Mouse (Mus musculus): ENCODE results near the gene Efcab12.

The Efcab12 gene

DNA sequence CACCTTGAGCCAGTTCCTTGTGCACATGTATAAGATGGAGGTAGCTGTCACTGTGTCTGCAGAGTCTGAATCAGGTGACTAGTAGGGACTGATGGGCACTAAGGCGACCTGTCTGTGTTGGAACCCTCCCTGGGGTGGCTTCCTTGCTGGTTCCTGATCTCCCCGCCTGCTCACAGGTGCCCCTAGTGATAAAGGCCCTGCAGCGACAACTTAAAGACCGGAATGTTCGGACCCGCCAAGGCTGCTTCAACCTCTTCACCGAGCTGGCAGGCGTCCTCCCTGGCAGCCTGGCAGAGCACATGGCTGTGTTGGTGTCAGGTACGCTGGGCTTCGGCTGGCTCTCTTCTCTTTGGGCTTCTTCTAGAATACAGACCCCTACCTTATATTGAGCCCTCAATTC lies 47.2 kb downstream of the Efcab12 start:
- no peak for DNase-seq

DNA sequence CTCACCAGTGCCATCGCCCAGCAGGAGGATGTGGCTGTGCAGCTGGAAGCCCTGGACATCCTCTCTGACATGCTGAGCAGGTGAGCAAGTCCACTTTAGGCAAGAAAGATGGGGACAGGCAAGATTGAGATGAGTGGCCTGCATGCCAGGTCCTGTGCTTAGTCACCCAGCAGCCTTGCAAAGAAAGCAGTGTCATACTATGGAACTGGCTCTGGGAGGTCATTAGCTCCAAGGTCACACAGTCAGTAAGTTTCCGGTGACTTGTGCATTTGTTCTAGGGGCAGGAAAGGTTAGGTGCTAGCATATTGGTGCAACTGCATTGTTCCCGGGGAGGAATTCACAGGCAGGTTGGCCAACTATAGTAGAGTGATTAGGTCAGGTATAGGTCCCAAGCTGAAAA lies 55.4 kb downstream of the Efcab12 start:
- no peak for DNase-seq

DNA sequence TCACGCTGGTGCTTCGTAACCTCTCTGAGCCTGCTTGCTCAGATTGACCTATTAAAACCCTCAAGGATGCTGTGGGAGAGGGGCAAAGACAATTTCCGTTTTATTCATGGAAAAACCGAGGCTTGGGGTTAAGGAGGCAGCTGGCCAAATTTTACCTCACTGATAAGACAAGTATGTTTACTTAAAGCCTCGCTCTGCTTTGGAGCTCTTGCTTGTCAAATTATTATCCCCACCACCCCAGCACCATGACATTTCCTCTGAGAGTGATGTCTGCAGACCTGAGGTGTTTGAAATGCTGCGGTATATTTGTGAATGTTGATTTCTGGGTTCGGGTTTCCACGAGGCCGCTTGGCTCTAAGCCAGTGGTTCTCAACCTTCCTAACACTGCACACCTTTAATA lies 61.8 kb downstream of the Efcab12 start:
- no peak for DNase-seq

DNA sequence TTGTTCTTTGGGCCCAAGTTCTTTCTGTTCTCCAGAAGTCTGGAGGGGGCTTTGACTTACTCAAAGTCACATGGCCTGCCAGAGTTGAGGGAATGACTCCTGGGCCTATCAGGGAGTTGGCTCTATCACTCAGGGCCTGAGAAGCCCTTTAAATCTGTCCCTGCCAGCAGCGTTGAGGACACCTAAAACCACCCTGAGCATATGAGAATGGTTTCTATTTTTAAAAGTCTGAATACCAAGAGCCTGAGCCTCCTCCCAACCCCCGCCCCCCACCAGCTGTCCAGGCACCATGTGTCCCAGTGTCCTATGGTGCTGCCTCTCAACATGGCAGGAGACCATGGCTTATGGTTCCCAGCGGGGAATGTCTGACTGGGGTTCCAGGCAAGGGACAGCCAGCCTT lies 62.4 kb downstream of the Efcab12 start:
- no peak for DNase-seq

DNA sequence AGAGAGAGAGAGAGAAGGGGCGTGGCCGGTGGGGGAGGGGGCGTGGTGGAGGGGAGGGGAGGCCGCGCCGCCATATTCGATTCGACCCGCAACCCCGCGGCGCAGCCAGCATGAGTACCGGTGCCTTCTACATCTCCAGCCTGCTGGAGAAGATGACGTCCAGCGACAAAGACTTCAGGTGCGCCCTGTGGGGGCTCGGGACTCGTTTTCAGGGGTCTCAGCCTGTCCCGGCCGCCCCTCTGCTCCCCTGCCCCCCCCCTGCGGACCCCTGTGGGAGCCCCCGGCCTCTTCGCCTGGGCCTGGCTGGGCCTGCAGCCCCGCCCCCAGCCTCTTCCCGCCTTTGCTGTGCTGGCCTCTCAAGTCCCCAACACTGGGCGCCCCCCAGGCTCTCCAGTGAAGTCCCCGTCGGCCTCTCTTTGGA lies 63.7 kb downstream of the Efcab12 start, which contains the start of gene Cand2:
TSS of gene Cand2 (plus strand) at position 38 of the 421 bp plus-strand sequence.
- DNase-seq, result peak; percentile 74

DNA sequence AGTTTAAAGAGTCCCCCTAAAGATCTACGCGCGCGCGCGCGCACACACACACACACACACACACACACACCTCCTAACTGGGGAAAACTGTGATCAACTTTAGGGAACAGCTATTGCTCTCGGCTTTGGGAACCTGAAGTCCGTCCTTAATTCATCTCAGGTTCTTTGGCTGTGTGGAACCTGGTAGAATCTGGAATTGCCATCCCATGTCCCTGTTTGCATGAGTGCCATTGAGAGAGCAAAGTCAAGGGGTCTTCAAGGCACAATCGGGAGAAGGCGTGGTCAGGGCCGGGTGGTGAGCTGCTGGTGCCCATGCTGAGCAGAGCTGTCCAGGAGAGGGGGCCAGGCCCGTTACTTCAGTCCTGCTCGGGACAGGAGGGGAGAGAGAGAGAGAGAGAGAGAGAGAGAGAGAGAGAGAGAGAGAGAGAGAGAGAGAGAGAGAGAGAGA lies 64.2 kb downstream of the Efcab12 start:
- DNase-seq, result peak; percentile 59

DNA sequence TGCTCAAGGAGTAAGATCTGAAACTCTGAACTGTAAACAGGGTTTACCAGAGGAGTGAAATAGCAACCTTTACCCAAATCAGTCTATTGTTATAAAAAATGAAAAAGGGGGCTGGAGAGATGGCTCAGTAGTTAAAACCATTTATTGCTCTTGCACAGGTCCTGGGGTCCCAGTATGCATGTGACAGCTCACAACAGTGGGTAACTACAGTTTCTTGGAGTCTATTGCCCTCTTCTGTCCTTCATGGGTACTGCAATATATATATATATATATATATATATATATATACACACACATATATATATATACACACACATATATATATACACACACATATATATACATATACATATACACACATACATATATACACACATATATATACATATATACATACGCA lies 65.6 kb downstream of the Efcab12 start:
- DNase-seq, result no peak

DNA sequence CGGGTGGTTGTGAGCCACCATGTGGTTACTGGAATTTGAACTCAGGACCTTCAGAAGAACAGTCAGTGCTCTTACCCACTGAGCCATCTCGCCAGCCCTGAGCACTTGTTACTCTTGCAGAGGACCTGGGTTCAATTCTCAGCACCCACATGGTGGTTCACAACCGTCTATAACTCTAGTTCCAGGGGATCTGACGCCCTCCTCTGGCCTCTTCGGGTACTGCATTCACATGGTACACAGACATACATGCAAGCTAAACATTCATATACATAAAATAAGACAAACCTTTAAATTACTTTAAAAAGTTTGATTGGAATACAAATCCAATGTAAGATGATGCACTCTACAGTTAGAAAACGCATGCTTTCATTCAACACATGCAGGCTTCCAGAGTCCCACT lies 66.0 kb downstream of the Efcab12 start:
- no peak for DNase-seq

DNA sequence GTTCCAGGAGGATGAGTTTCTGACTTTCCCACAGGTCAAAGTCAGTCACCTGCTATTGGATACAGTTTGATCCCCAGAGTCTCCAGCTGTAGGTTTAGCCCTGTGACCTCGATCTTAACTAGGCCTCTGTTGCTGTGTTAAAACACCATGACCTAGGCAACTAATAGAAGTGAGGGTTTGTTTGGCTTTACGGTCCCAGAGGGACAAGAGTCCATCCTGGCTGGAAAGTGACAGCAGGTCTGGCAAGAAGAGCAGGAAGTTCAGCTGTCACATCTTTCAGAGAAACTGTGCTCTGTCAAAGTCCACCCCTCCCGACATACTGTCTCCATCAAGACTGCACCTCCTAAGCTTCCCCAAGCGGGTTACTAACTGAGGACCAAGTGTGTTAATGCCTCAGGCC lies 67.4 kb downstream of the Efcab12 start:
- DNase-seq, result no peak

DNA sequence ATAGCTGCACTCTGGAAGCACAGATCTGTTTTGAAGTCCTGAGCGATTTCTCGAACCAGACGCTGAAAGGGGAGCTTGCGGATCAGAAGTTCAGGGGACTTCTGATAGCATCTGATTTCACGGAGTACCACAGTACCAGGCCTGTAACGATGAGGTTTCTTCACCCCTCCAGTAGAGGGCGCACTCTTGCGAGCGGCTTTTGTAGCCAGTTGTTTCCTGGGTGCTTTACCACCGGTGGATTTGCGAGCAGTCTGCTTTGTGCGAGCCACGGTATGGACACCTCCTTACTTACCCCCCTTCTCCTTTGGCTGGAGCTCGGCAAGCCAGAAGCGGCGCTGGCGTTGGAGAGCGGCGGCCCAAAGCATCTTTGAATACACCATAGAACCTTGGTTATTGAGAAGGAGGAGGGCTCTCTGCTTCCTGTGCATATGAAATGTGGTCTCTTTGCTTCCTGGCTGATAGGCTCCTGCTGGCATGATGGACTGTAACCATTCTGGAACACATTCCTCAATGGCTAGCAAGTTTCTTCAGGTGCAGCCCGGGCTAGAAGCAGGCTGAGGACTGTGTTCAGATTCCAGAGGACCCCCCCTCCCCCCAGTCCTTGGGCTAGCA lies 68.0 kb downstream of the Efcab12 start:
- DNase-seq, result no peak

DNA sequence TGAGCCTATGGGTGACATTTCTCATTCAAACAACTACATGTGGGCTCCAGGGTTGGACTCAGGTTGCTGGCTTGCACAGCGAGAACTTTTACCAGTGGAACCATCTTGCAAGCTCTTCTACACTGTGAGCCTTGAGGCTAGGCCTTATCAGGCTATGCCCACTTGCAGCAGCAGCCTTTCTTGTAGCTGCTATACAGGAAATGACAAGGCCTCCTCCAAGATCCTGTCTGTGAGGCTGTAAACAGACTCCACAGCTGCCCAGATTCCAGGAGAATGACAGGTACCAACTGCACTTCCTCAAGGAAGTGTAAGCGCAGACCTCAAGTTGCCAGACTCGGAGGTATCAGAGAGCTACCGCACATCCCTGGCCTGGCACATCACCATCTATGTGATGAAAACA lies 70.0 kb downstream of the Efcab12 start:
- DNase-seq, result peak; percentile 23

DNA sequence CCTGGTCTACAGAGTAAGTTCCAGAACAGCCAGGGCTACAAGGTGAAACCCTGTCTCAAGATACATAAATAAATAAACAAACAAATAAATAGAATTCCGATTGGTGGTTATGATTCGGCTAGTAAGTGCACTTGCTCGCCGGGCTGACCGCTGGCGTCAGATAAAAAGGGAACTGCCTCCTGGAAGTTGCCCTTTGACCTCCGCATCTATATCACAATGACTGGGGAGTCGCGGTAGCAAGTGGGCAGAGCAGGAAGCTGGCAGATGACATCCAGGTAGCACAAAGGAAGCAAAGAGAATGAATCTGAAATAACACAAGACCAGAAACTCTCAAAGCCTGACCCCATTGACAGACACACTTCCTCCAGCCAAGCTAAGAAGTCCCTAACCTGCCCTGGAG lies 70.9 kb downstream of the Efcab12 start:
- peak; percentile 19 for DNase-seq

DNA sequence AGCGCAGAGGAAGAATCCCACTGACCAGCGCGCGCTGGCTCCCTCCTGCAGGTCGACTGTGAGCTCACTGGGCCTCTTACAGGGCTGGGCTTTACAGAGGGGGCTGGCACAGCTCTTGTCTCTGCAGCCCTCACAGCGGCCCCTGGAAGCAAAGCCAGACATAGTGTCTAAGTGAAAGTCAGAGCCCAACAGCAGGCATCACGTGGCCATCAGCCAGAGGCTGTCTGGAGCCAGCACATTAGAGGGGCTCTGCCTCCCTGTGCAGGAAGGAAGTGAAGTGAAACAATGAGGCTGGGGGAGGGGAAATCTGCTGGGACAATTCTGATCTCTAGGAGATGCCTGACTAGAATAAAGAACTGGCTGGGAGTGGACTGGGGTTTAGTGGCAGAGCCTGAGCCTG lies 74.0 kb downstream of the Efcab12 start:
- DNase-seq, result peak; percentile 66

DNA sequence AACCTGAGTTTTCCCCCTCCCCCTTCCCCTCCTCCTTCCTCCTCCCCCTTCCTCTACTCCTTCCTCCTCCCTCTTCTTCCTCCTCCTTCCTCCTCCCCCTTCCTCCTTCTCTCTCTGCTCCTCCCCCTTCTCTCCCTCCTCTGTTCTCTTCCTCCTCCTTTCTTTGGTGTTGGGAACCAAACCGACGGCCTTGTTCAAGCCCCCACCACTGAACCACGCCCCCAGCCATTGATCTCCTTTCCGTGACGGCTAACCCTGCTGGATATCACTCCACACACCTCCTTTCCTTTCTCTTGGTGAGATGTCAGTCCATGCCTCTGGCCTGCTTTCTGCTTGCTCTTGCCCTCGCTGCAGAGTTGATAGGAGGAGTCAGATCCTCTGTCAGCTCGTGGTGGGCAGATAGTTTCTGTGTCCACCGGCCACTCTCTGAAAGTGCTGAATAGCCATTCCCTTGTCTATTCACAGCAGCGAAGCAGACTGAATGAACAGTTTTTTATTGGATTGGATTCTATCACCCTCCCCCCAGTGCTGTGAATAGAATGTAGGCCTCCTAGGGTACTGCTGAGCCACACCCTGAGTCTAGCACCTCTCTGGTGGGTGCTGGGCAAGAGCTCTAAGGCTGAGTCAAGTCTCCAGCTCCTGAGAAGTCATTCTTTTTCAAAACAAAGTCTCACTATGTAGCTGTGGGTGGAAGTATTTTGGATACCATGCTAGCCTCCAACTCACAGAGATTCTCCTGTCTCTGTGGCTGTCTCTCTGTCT lies 76.0 kb downstream of the Efcab12 start, which contains the start of gene Tmem40:
TSS of gene Tmem40 (minus strand) at position 416 of the 762 bp plus-strand sequence.
- DNase-seq, result peak; percentile 46

DNA sequence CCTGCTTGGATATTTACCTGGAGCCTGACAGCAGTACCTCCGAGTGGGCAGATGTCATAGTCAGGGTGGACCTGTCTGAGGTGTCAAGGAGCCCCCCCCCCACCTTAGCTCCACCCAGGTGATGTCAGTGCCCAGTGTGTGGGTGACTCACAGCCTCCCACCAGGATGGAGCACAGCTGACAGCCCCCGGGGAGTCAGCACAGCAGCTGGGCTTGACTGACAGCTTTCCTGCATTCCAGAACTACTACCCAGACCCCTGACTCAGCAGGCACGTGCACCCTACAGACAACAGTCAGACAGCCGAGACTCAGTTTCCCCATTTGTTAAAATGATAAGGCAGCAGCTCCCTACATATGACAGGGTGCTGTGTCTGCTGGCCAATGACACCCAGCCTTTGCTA lies 77.2 kb downstream of the Efcab12 start:
- no peak for DNase-seq
